Mouse (Mus musculus): ENCODE results near the gene Gm21818.
A peak's percentile ranks its signal among the peaks of the same experiment; 100 is the strongest.
"Not testable (repeated sequence)": the region's sequence is repeated elsewhere in the genome, so short reads cannot be mapped to it uniquely, and the experiment has no call there.

The Gm21818 gene

GRCm38 (mm10) chr13:120172133-120172532 lies at the start of gene Gm21818:
Gene Gm21818, plus strand, starts transcription at chr13:120172433.
- not testable (repeated sequence) for DNase-seq

GRCm38 (mm10) chr13:120139946-120140345 lies 32.3 kb upstream of the Gm21818 start, which contains the start of gene Gm20767:
Gene Gm20767, plus strand, starts transcription at chr13:120140246.
- not testable (repeated sequence) for DNase-seq

GRCm38 (mm10) chr13:120142348-120142747 lies 29.9 kb upstream of the Gm21818 start:
- not testable (repeated sequence) for DNase-seq

GRCm38 (mm10) chr13:120149660-120150407 lies 22.4 kb upstream of the Gm21818 start:
- DNase-seq = not testable (repeated sequence)

GRCm38 (mm10) chr13:120150589-120150988 lies 21.6 kb upstream of the Gm21818 start:
- not testable (repeated sequence) for DNase-seq

GRCm38 (mm10) chr13:120168301-120168700 lies 3.9 kb upstream of the Gm21818 start:
- DNase-seq = peak in 1 of 2 experiments; percentile 2

GRCm38 (mm10) chr13:120196189-120196821 lies 24.1 kb downstream of the Gm21818 start:
- DNase-seq = not testable (repeated sequence)

GRCm38 (mm10) chr13:120215847-120216246 lies 43.6 kb downstream of the Gm21818 start, which contains the start of gene Gm21762:
Gene Gm21762, minus strand, starts transcription at chr13:120215947.
- not testable (repeated sequence) for DNase-seq

GRCm38 (mm10) chr13:120220922-120221321 lies 48.7 kb downstream of the Gm21818 start:
- DNase-seq = not testable (repeated sequence)

GRCm38 (mm10) chr13:120223012-120223659 lies 50.9 kb downstream of the Gm21818 start:
- DNase-seq = peak in 1 of 2 experiments; percentile 12

Measured in cerebellum, adult 18-20 months (tissue).